Mouse (Mus musculus) liver, embryonic 15.5 days (tissue): ENCODE measurements around the gene Schip1. TPM values are rescaled to one million over a fixed set of nuclear protein-coding genes. Genes with fewer than 3 reads are reported as not detected.

Experiments used
- ATAC-seq: fragments of 200-750 bp; cut with Nextera tagmentation; 2 replicates; pipeline ENCODE4 v1.8.0; 2017; ENCODE audit warnings: moderate number of reproducible peaks, mild to moderate bottlenecking, moderate library complexity; ENCODE audit not compliant: insufficient read depth
- H3K27ac ChIP-seq: fragments of 300-500 bp; sonication (generic); replicated peaks from 2 replicates; pipeline ENCODE4 v1.5.1; 2015; ENCODE audit warnings: mild to moderate bottlenecking, inconsistent platforms
- H3K27me3 ChIP-seq: fragments of 300-500 bp; sonication (generic); 2 replicates; pipeline ENCODE4 v1.6.1; 2015; ENCODE audit warnings: mild to moderate bottlenecking, inconsistent platforms
- H3K36me3 ChIP-seq: fragments of 300-500 bp; sonication (generic); replicated peaks from 2 replicates; pipeline ENCODE4 v1.6.1; 2015; ENCODE audit warnings: moderate library complexity, mild to moderate bottlenecking, inconsistent platforms
- H3K4me1 ChIP-seq: fragments of 300-500 bp; sonication (generic); replicated peaks from 2 replicates; pipeline ENCODE4 v1.6.1; 2015; ENCODE audit warnings: inconsistent platforms
- H3K4me2 ChIP-seq: fragments of 300-500 bp; sonication (generic); 2 replicates; pipeline ENCODE4 v1.6.1; 2015; ENCODE audit warnings: moderate library complexity, mild to moderate bottlenecking, inconsistent platforms
- H3K4me3 ChIP-seq: fragments of 300-500 bp; sonication (generic); replicated peaks from 2 replicates; pipeline ENCODE4 v1.5.1; 2015; ENCODE audit warnings: mild to moderate bottlenecking, inconsistent platforms
- H3K9ac ChIP-seq: fragments of 300-500 bp; sonication (generic); 2 replicates; pipeline ENCODE4 v1.6.1; 2015; ENCODE audit warnings: moderate library complexity, mild to moderate bottlenecking, inconsistent platforms
- H3K9me3 ChIP-seq: fragments of 300-500 bp; sonication (generic); replicated peaks from 2 replicates; pipeline ENCODE4 v1.6.1; 2016; ENCODE audit warnings: inconsistent platforms
- WGBS: fragments of 180-500 bp; shearing (Covaris S2); methylation state at CpG from one replicate; pipeline ENCODE4 v1.1.7; 2015; ENCODE audit warnings: mixed read lengths; ENCODE audit not compliant: insufficient replicate concordance; 5-methylcytosine and 5-hydroxymethylcytosine counted together
- polyA plus RNA-seq: library from polyadenylated mRNA; unstranded; fragments of >200 nt; fragmentation: Nextera tagmentation; extraction: Ambion mirVana; gene quantifications from 2 replicates; pipeline ENCODE4 v1.2.1, GENCODE M21; 2015

Gene Schip1
- polyA plus RNA-seq, 1 experiment from 2014 or later, result 2.4 TPM

GRCm38 (mm10) chr3:68271881-68272280 is 207.3 kb downstream of the Schip1 start:
- Histone ChIP-seq H3K4me3 (no peak overlapping the region), H3K36me3 (no peaks in the 10 kb centered on the region), H3K9ac (no peak overlapping the region), H3K4me2 (no peak overlapping the region), H3K9me3 (no peaks in the 10 kb centered on the region), H3K4me1 (no peaks in the 10 kb centered on the region), H3K27me3 (no peaks in the 10 kb centered on the region), H3K27ac (no peak overlapping the region)
- 56% methylated on average over 3 of the region's 3 CpGs for WGBS
- no peak for ATAC-seq

DNA sequence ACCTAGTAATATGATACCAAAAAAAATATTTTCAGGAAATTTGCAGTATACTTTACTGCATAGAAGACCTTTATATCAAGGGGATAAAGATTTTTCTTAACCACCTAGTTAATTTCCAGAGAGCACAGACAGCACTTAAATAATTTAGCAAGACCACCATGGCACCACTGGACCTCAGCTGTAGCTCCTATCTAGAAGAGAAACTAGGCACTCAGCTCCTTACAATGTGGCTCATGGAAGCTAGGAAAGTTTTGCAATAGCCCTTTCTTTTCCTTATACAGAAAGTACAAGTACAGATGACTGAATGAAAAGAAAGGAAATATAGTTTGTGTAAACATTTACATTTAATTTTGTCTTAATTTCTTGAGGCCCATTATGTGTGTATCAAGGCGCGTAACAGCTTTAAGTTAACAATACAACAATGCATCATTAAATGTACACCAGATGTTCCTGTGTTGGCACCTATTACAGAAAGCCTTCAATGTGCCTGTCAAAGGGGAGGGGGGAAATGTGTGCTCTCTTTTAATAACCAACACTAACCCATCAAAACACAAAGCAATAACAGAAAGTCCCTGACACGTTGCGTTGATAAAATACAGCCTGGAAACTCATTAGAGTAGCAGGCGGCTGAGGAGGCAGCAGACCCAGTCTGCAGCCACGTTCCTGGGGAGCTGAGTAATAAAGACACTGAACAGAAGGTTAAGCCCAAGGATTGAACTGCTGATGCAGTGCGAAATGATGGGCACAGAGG is 218.4 kb downstream of the Schip1 start:
- Histone ChIP-seq H3K27ac (no peak overlapping the region), H3K9me3 (no peaks in the 10 kb centered on the region), H3K4me2 (no peak overlapping the region), H3K9ac (no peak overlapping the region), H3K36me3 (no peaks in the 10 kb centered on the region), H3K27me3 (no peaks in the 10 kb centered on the region), H3K4me1 (no peaks in the 10 kb centered on the region), H3K4me3 (no peak overlapping the region)
- WGBS, result 59% methylated on average over 7 of the region's 7 CpGs
- ATAC-seq, result no peak

- Histone ChIP-seq H3K4me2 (no peak overlapping the region), H3K4me1 (no peaks in the 10 kb centered on the region), H3K9ac (no peak overlapping the region), H3K4me3 (no peak overlapping the region), H3K27ac (no peak overlapping the region), H3K9me3 (no peaks in the 10 kb centered on the region), H3K36me3 (no peaks in the 10 kb centered on the region), H3K27me3 (no peaks in the 10 kb centered on the region)
- 61% methylated on average over 10 of the region's 10 CpGs for WGBS
- no peak for ATAC-seq
Observed at GRCm38 (mm10) chr3:68283595-68283991, 219.0 kb downstream of the Schip1 start.

DNA sequence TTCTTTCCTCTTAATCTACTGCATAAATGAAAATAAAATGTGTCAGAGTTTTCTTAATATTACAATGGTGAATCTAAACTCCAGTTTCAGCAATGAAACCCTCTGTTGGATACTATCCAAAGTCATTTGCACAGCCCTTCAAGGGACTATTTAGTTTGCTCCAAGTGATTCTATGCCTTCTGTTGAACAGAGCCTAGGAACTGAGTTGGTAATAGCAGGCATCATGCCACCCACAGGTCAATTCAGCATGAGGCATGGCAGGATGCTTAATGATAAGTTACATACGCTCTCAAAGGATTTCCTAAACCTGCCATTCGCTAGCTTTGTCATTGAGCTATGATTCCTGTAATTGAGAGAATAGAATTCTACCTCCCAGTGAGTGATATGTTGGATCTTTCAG is 219.9 kb downstream of the Schip1 start:
- Histone ChIP-seq H3K4me3 (no peak overlapping the region), H3K27ac (no peak overlapping the region), H3K4me1 (no peaks in the 10 kb centered on the region), H3K4me2 (no peak overlapping the region), H3K9ac (no peak overlapping the region), H3K27me3 (no peaks in the 10 kb centered on the region), H3K9me3 (no peaks in the 10 kb centered on the region), H3K36me3 (no peaks in the 10 kb centered on the region)
- 51% methylated on average over 2 of the region's 2 CpGs for WGBS
- no peak for ATAC-seq

DNA sequence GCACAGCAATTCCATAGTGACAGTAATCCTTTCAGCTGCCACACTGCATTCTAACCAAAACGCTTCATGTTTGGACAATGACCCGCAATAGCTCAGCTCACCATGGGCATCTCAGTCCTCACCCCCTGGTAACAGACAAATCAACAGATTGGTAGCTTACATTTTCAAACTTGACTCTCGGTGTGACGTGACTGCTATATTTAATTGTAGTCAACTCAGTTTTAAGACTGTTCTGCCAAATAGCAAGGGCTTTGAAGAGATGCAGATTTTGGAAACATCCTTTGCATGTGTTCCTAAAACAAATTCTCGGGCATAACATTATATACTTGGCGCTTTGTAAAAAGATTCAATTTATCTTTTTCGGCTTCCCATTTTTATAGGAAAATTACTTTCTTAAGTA is 232.2 kb downstream of the Schip1 start:
- no peak for ATAC-seq
- no peak overlapping the region for H3K27ac ChIP-seq
- H3K4me3 ChIP-seq, result no peak overlapping the region
- H3K4me2 ChIP-seq, result no peak overlapping the region
- H3K27me3 ChIP-seq, result no peaks in the 10 kb centered on the region
- no peaks in the 10 kb centered on the region for H3K36me3 ChIP-seq
- no peak overlapping the region for H3K9ac ChIP-seq
- no peaks in the 10 kb centered on the region for H3K4me1 ChIP-seq
- no peaks in the 10 kb centered on the region for H3K9me3 ChIP-seq
- WGBS, result 72% methylated on average over 7 of the region's 7 CpGs

GRCm38 (mm10) chr3:68305647-68306046 is 241.0 kb downstream of the Schip1 start:
- ATAC-seq, result no peak
- Histone ChIP-seq H3K4me2 (no peak overlapping the region), H3K9me3 (no peaks in the 10 kb centered on the region), H3K4me1 (no peaks in the 10 kb centered on the region), H3K9ac (no peak overlapping the region), H3K27me3 (no peaks in the 10 kb centered on the region), H3K4me3 (no peak overlapping the region), H3K27ac (no peak overlapping the region), H3K36me3 (no peaks in the 10 kb centered on the region)
- 9% methylated on average over 1 of the region's 1 CpGs for WGBS

DNA sequence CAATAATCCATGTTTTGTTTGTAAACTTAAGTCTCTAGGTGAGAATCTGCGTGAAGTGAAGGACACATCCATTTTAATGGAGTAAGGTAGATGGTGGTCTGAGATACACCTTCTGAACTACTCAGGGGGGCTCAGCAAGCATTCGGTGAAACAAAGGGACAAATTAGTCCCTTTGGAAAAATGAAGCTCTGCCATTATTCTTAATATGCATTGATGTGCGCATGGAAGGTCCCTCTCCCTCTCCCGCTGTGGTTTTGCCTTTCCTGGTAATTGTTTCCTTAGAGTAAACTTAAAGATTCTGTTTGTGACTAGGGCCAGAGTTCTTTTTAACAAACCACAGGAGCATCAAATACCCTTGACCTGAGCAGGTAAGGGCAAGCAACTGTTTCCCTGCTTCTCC is 242.1 kb downstream of the Schip1 start:
- no peak overlapping the region for H3K4me3 ChIP-seq
- no peaks in the 10 kb centered on the region for H3K36me3 ChIP-seq
- WGBS, result 42% methylated on average over 4 of the region's 4 CpGs
- H3K27me3 ChIP-seq, result no peaks in the 10 kb centered on the region
- no peak overlapping the region for H3K9ac ChIP-seq
- H3K27ac ChIP-seq, result no peak overlapping the region
- H3K9me3 ChIP-seq, result no peaks in the 10 kb centered on the region
- H3K4me2 ChIP-seq, result no peak overlapping the region
- H3K4me1 ChIP-seq, result no peaks in the 10 kb centered on the region
- ATAC-seq, result no peak

- H3K4me1 ChIP-seq, result no peaks in the 10 kb centered on the region
- ATAC-seq, result no peak
- no peaks in the 10 kb centered on the region for H3K27me3 ChIP-seq
- H3K36me3 ChIP-seq, result no peaks in the 10 kb centered on the region
- H3K9ac ChIP-seq, result no peak overlapping the region
- no peak overlapping the region for H3K4me3 ChIP-seq
- H3K27ac ChIP-seq, result no peak overlapping the region
- H3K4me2 ChIP-seq, result no peak overlapping the region
- WGBS, result 62% methylated on average over 6 of the region's 6 CpGs
- no peaks in the 10 kb centered on the region for H3K9me3 ChIP-seq
Observed at GRCm38 (mm10) chr3:68325575-68325974, 261.0 kb downstream of the Schip1 start.

DNA sequence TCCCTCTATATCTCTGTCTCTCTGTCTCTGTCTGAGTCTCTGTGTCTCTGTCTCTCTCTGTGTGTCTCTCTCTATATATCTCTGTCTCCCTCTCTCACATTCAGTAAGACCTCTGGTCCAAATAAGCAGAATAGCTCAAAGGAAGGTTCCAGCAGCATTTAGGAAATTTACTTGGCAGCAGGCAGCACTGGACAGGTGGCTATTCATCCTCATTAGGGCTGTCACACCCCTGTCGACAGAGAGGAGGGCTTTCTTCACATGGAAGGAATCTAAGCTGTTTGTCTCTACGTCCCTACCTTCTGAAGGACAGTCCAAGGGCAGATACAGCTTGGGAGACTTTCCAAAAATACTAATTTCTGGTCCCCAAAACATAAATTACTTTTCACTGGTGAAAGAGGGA is 267.9 kb downstream of the Schip1 start:
- Histone ChIP-seq H3K27ac (no peak overlapping the region), H3K27me3 (no peaks in the 10 kb centered on the region), H3K4me2 (no peak overlapping the region), H3K4me1 (no peaks in the 10 kb centered on the region), H3K9ac (no peak overlapping the region), H3K9me3 (no peaks in the 10 kb centered on the region), H3K36me3 (no peaks in the 10 kb centered on the region), H3K4me3 (no peak overlapping the region)
- ATAC-seq, result no peak
- 42% methylated on average over 2 of the region's 2 CpGs for WGBS

- no peak overlapping the region for H3K4me2 ChIP-seq
- no peak for ATAC-seq
- H3K36me3 ChIP-seq, result no peaks in the 10 kb centered on the region
- H3K27ac ChIP-seq, result no peak overlapping the region
- no peak overlapping the region for H3K9ac ChIP-seq
- H3K4me1 ChIP-seq, result no peaks in the 10 kb centered on the region
- no peaks in the 10 kb centered on the region for H3K9me3 ChIP-seq
- WGBS, result 61% methylated on average over 4 of the region's 4 CpGs
- no peaks in the 10 kb centered on the region for H3K27me3 ChIP-seq
- no peak overlapping the region for H3K4me3 ChIP-seq
Observed at GRCm38 (mm10) chr3:68335501-68335900, 270.9 kb downstream of the Schip1 start.

DNA sequence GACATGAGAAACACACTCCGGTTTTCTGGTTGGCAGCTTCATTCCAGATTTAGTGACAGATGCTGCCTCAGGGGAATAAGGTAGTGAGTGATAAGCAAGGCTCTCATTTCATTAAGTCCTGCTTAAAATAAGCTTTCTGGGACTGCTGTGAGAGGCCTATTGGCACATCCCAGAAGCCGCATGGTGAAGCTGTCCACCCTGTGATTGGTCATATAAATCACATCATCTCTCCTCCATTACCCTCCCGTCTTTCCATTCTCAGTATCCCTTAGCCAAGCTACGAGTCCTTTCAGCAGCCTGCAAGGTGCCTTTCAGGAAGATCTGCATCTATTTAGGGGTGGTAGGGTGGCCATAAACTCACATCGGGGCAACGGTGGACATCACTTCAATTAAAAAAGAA is 286.0 kb downstream of the Schip1 start:
- H3K36me3 ChIP-seq, result no peaks in the 10 kb centered on the region
- H3K4me1 ChIP-seq, result no peaks in the 10 kb centered on the region
- no peak overlapping the region for H3K9ac ChIP-seq
- ATAC-seq, result no peak
- H3K9me3 ChIP-seq, result no peaks in the 10 kb centered on the region
- no peak overlapping the region for H3K27ac ChIP-seq
- H3K4me3 ChIP-seq, result no peak overlapping the region
- WGBS, result 67% methylated on average over 6 of the region's 6 CpGs
- H3K4me2 ChIP-seq, result no peak overlapping the region
- no peaks in the 10 kb centered on the region for H3K27me3 ChIP-seq

- no peaks in the 10 kb centered on the region for H3K36me3 ChIP-seq
- H3K27me3 ChIP-seq, result no peaks in the 10 kb centered on the region
- H3K9ac ChIP-seq, result no peak overlapping the region
- no peaks in the 10 kb centered on the region for H3K9me3 ChIP-seq
- no peak overlapping the region for H3K27ac ChIP-seq
- no peaks in the 10 kb centered on the region for H3K4me1 ChIP-seq
- no peak overlapping the region for H3K4me2 ChIP-seq
- WGBS, result 41% methylated on average over 3 of the region's 3 CpGs
- no peak for ATAC-seq
- no peak overlapping the region for H3K4me3 ChIP-seq
Observed at GRCm38 (mm10) chr3:68351461-68351860, 286.9 kb downstream of the Schip1 start.
